Mouse (Mus musculus) lung, postnatal 0 days (tissue): Measurements from ENCODE around the gene Acot5.
"Not testable (repeated sequence)": the region's sequence is repeated elsewhere in the genome, so short reads cannot be mapped to it uniquely, and the experiment has no call there.

Source experiments
- CTCF ChIP-seq: IDR thresholded peaks from 2 replicates; pipeline ENCODE4 v1.5.1; 2016; ENCODE audit warnings: antibody characterized with exemption, mild to moderate bottlenecking
- EP300 ChIP-seq: IDR thresholded peaks from 2 replicates; pipeline ENCODE4 v1.6.1; 2016; ENCODE audit warnings: antibody characterized with exemption, mild to moderate bottlenecking, control low read depth

GRCm38 (mm10) chr12:84050744-84051143 is 18.4 kb upstream of the Acot5 start:
- TF ChIP-seq EP300, CTCF: not testable (repeated sequence)
